Mouse (Mus musculus) bone marrow, adult 2 months (tissue): ENCODE data around the gene Galnt16.

ENCODE experiments used
- CTCF ChIP-seq: fragments of 200-500 bp; IDR thresholded peaks from 2 replicates; pipeline ENCODE4 v1.5.1; 2011; ENCODE audit warnings: low read length, control low read depth; ENCODE audit not compliant: control insufficient read depth, insufficient read depth
- POLR2A ChIP-seq: fragments of 200-500 bp; IDR thresholded peaks from 2 replicates; pipeline ENCODE4 v1.6.1; 2011; ENCODE audit warnings: low read depth, mild to moderate bottlenecking, control low read depth, low read length, borderline replicate concordance; ENCODE audit not compliant: control insufficient read depth

DNA sequence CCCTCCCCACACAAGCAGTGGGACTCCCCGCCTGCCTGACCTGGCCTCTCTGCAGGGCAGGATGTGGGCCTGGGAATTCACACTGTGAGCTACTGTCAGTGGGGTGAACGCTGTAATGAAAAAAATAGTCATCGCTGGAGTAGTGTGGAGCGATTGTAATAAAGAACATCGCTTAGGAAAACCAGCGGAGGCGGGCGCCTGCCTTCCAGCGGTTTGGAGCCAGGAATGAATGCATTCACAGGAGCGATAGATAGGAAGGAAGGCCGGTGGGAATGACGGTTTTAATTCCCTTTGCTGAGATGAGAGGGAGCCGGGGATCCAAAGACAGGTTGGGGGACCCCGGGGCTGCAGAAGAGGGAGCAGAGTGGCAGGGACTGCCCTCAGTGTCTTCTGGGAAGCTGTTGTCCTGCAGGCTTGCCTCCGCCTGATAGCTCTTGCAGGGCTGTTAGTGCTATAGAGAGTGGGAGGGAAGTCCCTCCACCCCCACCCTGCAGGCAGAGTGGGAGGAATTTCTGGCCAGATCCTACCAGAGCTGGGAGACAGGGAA lies 56.8 kb downstream of the Galnt16 start:
- TF ChIP-seq POLR2A: no peak
- TF ChIP-seq CTCF: no peak
